Mouse (Mus musculus): Measurements from ENCODE around the gene Kdelc2. TPM values are rescaled to one million over a fixed set of nuclear protein-coding genes. Genes with fewer than 3 reads are reported as not detected.

Gene Kdelc2
- total RNA-seq, 2 experiments from 2014 or later: 9.4 to 9.5 TPM

DNA sequence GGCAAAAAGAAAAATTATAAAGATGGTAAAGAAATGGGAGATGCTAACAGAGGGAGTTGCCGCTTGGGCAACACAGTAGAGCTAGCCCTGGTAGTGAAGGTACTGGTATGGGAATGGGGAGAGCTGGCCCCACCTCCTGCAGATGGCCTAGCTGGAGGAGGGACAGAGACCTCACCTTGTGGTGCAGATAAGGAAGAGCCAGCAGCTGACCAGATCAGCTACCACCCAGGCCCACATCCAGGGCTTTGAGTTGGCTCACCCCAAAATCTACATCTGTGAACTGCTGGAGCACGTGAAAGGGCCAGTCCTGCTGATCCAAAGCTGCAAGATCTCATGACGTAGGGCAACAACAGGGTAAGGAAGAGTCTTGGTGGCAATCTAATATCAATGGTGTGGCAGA is 42.9 kb downstream of the Kdelc2 start:
- DNase-seq (ENCODE audit: low spot score): no peak

DNA sequence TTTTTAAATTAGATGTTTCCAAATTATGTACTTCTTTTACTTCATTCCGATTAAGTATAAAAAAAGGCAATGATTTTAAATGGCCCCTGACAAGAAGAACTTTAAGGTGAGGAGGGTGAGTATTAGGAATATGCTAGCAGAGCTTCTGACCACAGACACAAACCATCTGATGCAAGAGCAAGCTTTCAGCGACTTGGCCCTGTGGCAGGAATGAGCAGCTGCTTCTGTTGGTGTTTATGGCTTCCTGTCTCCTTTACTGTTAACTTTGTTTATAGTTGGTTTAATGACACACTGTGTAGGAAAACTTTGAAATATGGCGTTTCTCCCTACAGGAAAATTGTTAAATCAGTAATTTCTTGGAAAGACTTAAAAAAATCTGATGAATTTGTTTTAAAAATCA is 43.8 kb downstream of the Kdelc2 start:
- no peak for DNase-seq (ENCODE audit: low spot score)
- intact Hi-C loops (cut with DNase I): no loop called here

More for the DNA sequence above, 42.9 kb downstream of the Kdelc2 start:
- intact Hi-C loops (cut with DNase I): no loop called here

DNA sequence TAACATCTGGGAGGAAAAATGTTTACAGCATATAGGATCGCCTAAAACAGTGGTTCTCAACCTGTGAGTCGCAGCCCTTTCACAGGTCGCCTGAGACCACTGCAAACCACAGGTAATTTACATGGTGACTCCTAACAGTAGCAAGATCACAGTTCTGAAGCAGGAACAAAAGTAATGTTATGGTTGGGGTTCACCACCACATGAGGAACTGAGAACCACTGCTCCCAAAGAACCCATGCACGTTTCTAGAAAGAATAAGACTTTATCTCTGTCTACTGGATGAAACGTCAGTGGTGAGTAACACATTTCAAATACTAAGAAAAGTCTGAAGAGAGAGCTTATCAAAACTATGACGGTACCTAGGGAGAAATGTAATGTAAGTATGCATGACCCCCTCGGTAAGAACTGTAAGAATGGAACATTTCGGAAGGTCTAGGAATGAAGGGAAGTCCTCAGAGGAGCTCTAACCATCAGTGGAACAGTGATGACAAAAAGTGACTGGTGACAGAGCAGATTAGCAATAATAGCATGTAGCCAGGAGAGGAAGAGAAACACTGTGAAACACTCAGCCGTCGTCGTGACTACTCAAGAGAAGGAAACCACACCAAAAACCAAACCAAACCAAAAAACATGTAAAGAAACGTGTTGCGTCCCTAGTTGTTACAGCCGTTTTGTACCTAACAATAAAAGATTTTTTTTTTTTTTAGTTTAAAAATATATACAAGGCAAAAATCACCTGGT is 52.2 kb downstream of the Kdelc2 start:
- intact Hi-C loops (cut with DNase I): no loop called here
- DNase-seq (ENCODE audit: low spot score): no peak

DNA sequence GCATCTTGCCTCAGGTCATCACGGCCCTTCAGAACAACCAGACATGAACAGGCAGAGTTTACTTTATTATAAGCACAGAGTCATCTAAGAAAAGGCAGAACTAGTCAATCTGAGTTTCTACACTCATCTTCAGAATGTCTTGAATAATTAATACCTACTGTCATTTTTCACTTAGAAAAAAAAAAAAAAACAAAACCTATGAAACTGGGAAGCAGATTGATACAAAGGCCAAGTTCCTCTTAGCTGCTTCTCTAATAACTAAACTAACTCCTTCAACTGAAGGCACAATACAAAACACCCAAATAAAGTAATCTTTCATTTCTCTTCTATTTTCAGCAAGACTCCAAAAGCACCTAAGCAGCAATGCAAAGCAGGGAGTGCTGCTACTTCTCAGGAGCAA is 66.8 kb downstream of the Kdelc2 start:
- intact Hi-C loops (cut with DNase I): loop anchor here (5.0 kb wide), 1 partner anchor 193 kb away; no protein-coding TSS in a partner anchor
- no peak for DNase-seq (ENCODE audit: low spot score)

Small RNA genes within 50 kb of the gene (microRNA-seq; reads per million reads assigned to microRNA genes)
- not detected for gene Mir130c

Other genes with a start within 250 kb of the Kdelc2 start
- gene Ddx10, start 136.0 kb upstream of the Kdelc2 start, total RNA-seq (2021): 1 to 10 TPM; 8.9 to 9.7 TPM
- under 1 TPM; 0.23 to 0.36 TPM for gene Exph5, start 82.4 kb upstream of the Kdelc2 start, total RNA-seq (2021)
- under 1 TPM in 1 of 2 experiments, not detected in 1; 0.26 TPM for gene 4930550C14Rik, start 18.3 kb downstream of the Kdelc2 start, total RNA-seq (2021)
- 1 to 10 TPM; 7.9 to 9.3 TPM for gene Atm, start 152.7 kb downstream of the Kdelc2 start, total RNA-seq (2021)
- gene Npat, start 153.0 kb downstream of the Kdelc2 start, total RNA-seq (2021): 1 to 10 TPM; 7.5 to 7.8 TPM
- 100 to 1,000 TPM; 276 to 289 TPM for gene Acat1, start 226.4 kb downstream of the Kdelc2 start, total RNA-seq (2021)